Mouse (Mus musculus) neutrophil, adult 59 days (primary cell): Measurements from ENCODE around the gene Rgs21. TPM values are rescaled to one million over a fixed set of nuclear protein-coding genes. Genes with fewer than 3 reads are reported as not detected.

Experiments
- total RNA-seq, 2 experiments: library from RNA; stranded (reverse); gene quantifications; 1 replicate in 1 of 2; 2 replicates in 1 of 2; pipeline ENCODE4 v1.2.4; 2023

The Rgs21 gene
- total RNA-seq, result not detected

GRCm38 (mm10) chr1:144567567-144567966 lies at the start of gene Rgs21:
Gene Rgs21, minus strand, starts transcription at chr1:144567667.

Other genes with a start within 250 kb of the Rgs21 start
- gene Rgs18, start 207.8 kb upstream of the Rgs21 start, total RNA-seq, result 10 to 100 TPM; 56.1 to 58.6 TPM